Mouse (Mus musculus): ENCODE measurements around the gene Cyp27b1. TPM values are rescaled to one million over a fixed set of nuclear protein-coding genes. Genes with fewer than 3 reads are reported as not detected.

The Cyp27b1 gene
- polyA plus RNA-seq, 1 experiment from 2014 or later = 0.06 TPM

DNA sequence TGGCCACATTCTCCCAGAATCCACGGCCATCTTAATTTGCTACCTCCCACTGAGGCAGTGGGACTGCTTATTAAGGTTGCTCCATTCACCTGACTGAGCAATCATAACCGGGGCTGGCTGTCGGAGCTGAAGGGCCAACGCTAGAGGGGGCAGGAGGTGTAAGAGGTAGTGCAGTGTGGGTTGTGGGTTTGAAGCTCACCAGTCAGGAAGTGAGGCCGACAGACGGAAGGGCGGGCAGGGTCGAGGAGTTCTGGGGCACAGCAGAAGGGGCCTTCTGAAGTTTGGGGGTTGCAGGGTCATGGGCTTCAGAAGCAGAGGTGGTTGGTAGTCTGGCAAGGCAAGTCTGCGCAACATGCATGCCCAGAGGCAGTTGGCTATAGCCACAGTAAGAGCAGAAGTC, 27.0 kb downstream of the Cyp27b1 start, which contains the start of gene Agap2:
Gene Agap2 (plus strand): TSS at position 205 of the 400 bp plus-strand sequence.
- Histone ChIP-seq H3K4me3 (no peak within 1 kb of the TSS), H3K4me2 (no peak within 1 kb of the TSS), H3K27me3 (replicated peaks) (no peaks in the 10 kb centered on the region), H3K9me3 (no peaks in the 10 kb centered on the region), H3K27ac (no peak within 1 kb of the TSS), H3K36me3 (replicated peaks) (no peaks in the 10 kb centered on the region), H3K9ac (no peak within 1 kb of the TSS), H3K4me1 (peaks cover 39% of the 10 kb centered on the region)
- no peak for ATAC-seq (replicated peaks)
- 71% methylated on average over 9 of the region's 9 CpGs for WGBS

DNA sequence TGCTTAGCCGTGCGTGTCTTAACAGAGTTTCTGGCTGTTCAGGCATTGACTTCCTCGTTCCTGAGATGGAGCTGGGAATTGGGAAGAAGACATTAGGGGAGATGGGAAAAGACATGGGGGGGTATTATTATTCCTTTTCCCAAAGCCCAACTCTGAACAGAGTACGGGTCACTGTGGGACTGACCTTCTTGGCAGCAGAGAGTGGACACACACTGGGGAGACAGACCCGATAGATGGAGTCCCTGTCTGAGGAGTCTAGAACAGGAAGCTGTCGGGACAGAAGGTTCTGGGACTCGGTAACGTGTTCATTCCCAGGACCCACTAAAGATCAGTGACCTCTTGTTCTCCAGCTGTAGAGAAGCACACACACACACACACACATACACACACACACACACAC, 27.6 kb downstream of the Cyp27b1 start:
- no peaks in the 10 kb centered on the region for H3K36me3 ChIP-seq (replicated peaks)
- no peak for ATAC-seq (replicated peaks)
- H3K27me3 ChIP-seq (replicated peaks) = no peaks in the 10 kb centered on the region
- H3K4me1 ChIP-seq = peaks cover 43% of the 10 kb centered on the region
- H3K4me3 ChIP-seq = no peak overlapping the region
- H3K4me2 ChIP-seq = no peak overlapping the region
- H3K27ac ChIP-seq = no peak overlapping the region
- H3K9ac ChIP-seq = no peak overlapping the region
- 82% methylated on average over 8 of the region's 8 CpGs for WGBS
- no peaks in the 10 kb centered on the region for H3K9me3 ChIP-seq

DNA sequence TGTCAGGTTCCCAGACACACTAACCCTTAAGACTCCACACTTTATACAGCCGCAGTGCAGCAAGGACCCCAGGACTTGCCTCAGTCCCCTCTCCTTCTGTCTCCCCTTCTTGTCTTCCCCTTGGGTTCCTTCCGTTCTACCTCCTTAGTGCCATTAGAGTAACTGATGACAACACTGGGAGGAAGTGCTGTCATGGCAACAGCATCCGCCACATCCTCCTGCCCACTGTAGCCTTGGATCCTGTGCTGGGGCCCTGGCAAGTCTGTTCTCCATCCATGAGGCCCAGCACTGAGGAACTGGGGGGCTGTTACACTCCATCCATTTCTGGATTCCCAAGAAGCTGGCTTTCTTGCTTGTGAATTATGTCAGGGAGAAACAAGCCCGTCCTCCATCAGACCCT, 28.0 kb downstream of the Cyp27b1 start:
- 47% methylated on average over 4 of the region's 4 CpGs for WGBS
- Histone ChIP-seq H3K4me3 (no peak overlapping the region), H3K9ac (no peak overlapping the region), H3K27me3 (replicated peaks) (no peaks in the 10 kb centered on the region), H3K27ac (no peak overlapping the region), H3K4me2 (no peak overlapping the region), H3K36me3 (replicated peaks) (no peaks in the 10 kb centered on the region), H3K9me3 (no peaks in the 10 kb centered on the region), H3K4me1 (peaks cover 43% of the 10 kb centered on the region)
- no peak for ATAC-seq (replicated peaks)

DNA sequence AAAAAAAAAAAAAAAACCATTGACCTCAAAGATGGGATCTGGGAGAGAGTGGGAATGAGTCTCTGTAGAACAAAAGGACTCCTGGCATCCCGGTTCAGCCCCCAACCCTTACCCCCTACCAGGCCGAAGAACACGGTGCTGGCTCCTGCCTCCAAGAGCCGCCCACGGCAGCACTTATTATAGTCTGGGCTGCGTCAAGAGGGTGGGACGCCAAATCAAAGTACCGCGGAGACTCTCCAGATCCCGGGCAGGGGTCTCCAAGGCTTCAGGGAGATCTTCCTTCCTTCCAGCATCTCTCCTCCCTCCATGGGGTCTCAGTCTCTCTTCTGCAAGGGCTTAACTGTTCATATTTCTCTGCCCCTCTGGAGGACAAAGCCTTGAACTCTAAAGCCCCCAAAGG, 29.5 kb downstream of the Cyp27b1 start:
- Histone ChIP-seq H3K4me3 (peak overlapping the region; percentile 87), H3K27ac (peak overlapping the region; percentile 93), H3K9ac (peak overlapping the region; percentile 44), H3K4me1 (peaks cover 53% of the 10 kb centered on the region), H3K27me3 (replicated peaks) (no peaks in the 10 kb centered on the region), H3K36me3 (replicated peaks) (no peaks in the 10 kb centered on the region), H3K4me2 (peak overlapping the region; percentile 89), H3K9me3 (no peaks in the 10 kb centered on the region)
- 4% methylated on average over 10 of the region's 10 CpGs for WGBS
- ATAC-seq (replicated peaks) = peak; percentile 1; the same call in 1 of the 2 replicates

DNA sequence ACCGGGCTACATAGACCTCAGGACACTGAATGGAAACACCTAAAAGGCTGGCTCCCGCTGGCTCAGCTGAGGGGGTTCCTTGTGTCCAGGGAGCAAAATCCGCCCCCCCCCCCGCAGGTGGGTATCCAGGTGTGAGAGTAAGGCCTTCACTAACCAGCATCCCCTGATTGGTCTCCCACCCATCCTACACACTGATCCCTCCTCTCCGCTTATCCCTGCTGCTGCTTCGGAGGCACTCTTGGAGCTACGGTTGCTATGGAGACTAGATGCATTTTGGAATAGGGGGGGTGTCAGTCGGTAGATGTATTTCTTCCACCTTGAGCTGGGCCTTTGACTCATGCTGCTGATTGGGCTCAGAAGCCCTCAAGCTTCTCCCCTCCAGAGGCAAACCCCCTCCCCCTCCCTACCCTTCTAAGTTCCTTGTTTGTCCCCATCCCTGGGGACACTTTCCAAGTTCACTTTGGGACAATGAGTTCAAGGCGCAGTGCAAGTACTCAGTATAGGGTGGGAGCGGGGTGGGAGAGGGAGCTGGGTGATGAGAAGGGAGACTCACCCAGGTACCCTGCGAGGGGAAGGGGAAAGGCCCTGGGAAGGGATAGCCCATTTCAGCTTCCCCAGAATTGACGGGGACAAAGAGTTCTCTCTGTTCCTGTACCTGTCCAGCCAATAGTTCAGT, 30.1 kb downstream of the Cyp27b1 start:
- WGBS = under 1% methylated on average over 12 of the region's 12 CpGs
- H3K4me2 ChIP-seq = peak overlapping the region; percentile 89

DNA sequence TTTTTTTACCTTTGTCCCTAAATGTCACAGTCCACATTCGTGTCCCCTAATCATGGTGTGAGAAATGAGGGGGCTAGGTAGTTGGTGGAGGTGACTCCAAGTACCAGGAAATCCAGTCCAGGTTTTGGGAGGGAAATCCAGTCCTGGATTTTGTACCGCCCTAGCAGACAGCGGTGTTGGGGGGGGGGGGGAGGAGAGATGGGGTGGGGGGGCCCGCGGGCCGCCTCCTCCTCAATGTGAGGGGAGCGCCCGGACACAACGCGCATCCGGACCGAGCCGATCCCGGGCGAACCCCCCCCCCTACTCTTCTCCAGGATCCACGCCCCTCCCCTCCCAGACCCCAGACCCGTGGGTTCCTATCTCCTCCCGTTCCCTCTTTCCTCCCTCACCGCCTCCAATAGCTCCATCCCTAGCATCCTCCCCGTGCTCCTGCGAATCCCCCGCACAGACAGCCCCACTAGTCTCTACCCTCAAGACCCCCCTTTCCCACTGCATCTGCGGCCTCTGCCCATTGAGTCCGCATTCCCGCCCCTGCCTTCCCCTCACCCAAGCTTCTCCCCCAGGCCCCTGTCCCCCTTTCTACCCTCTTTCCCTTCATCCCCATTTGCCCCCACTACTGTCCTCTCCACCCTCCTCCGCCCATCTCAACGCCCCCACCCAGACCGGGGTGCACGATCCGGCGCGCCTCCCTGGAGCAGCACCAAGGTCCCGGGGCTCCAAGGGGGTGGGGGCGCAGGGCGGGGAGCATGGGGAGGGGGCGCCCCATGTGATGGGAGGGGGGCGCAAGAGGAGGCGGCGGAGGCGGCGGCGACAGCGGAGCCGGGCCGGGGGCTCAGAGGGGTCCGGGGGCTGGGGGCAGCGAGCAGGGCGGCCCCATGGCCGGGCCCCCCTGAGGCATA, 30.9 kb downstream of the Cyp27b1 start:
- Histone ChIP-seq H3K4me2 (peak overlapping the region; percentile 89), H3K36me3 (replicated peaks) (peaks cover 3% of the 10 kb centered on the region; the same call in 1 of the 2 replicates), H3K9me3 (no peaks in the 10 kb centered on the region), H3K4me3 (peak overlapping the region; percentile 87), H3K27me3 (replicated peaks) (no peaks in the 10 kb centered on the region), H3K9ac (peak overlapping the region; percentile 89), H3K27ac (peak overlapping the region; percentile 93), H3K4me1 (peaks cover 63% of the 10 kb centered on the region)
- WGBS = 1% methylated on average over 39 of the region's 49 CpGs
- peak; percentile 79 for ATAC-seq (replicated peaks)

More for the DNA sequence above, 30.1 kb downstream of the Cyp27b1 start:
- ATAC-seq (replicated peaks) = peak; percentile 77
- peak overlapping the region; percentile 89 for H3K9ac ChIP-seq
- peaks cover under 1% of the 10 kb centered on the region; the same call in 1 of the 2 replicates for H3K36me3 ChIP-seq (replicated peaks)
- H3K27ac ChIP-seq = peak overlapping the region; percentile 93
- H3K4me1 ChIP-seq = peaks cover 60% of the 10 kb centered on the region
- no peaks in the 10 kb centered on the region for H3K9me3 ChIP-seq
- no peaks in the 10 kb centered on the region for H3K27me3 ChIP-seq (replicated peaks)
- peak overlapping the region; percentile 87 for H3K4me3 ChIP-seq

DNA sequence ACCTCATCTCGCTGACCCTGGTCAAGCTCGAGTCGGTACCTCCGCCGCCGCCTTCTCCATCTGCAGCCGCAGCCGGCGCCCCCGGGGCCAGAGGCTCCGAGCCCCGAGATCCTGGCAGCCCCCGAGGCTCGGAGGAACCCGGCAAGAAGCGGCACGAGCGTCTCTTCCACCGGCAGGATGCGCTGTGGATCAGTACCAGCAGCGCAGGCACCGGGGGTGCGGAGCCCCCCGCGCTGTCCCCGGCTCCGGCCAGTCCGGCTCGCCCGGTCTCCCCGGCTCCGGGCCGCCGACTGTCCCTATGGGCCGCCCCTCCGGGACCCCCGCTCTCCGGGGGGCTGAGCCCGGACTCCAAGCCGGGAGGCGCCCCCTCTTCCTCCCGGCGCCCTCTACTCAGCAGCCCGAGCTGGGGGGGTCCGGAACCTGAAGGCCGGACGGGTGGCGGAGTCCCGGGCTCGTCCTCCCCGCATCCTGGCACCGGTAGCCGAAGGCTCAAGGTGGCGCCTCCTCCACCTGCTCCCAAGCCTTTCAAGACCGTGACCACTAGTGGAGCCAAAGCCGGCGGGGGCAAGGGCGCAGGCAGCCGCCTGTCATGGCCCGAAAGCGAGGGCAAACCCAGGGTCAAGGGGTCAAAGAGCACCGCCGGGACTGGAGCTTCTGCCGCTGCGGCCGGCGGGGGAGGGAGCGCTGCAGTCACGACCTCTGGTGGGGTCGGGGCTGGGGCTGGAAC, 31.8 kb downstream of the Cyp27b1 start:
- peak overlapping the region; percentile 89 for H3K4me2 ChIP-seq
- peak overlapping the region; percentile 93 for H3K27ac ChIP-seq
- peak overlapping the region; percentile 87 for H3K4me3 ChIP-seq
- no peak for ATAC-seq (replicated peaks)
- peaks cover 6% of the 10 kb centered on the region; the same call in 1 of the 2 replicates for H3K36me3 ChIP-seq (replicated peaks)
- H3K4me1 ChIP-seq = peaks cover 63% of the 10 kb centered on the region
- H3K9me3 ChIP-seq = no peaks in the 10 kb centered on the region
- H3K9ac ChIP-seq = peak overlapping the region; percentile 89
- no peaks in the 10 kb centered on the region for H3K27me3 ChIP-seq (replicated peaks)
- 2% methylated on average over 64 of the region's 70 CpGs for WGBS

DNA sequence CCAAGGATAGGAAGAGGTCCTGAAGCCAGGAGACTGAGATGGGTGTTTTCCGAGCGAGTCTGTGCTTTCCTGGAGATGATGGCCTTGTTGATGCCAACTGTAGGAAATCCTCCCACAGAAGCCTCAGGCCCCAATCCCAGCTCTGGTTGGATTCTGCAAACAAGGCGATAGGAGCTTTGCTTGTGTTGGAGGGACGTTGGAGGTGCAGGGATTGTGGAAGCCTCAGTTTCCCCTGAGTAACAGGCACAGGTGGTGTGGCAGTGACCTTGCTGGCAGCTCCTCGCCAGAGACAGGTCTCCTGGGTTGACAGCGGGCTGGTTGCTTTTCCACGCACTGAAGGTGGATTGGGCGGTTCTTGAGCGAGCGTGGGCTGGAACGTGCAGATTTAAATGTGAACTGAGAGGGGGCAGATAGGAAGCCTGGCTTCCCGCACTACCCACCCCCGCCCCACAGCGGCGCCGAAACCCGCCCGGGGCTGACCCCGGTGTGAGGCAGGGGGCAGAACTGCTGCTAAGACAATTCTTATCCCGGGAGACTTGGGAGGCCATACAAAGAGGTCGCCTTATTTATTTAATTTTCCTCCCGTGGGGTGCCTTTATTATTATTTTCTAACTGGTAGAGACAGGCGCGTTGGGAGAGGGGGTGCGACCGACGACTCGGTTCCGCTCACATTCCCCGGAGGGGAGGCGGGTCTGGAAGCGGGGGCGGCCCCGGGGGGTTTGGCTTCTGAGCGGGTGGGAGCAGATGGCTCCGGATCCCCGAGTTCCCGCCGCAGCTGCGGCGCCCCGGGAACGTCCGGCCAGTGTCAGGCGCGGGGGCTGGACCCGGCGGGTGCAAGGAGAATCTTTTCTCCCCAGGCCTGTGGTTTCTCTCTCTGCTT, 33.1 kb downstream of the Cyp27b1 start:
- Histone ChIP-seq H3K27ac (peak overlapping the region; percentile 18; the same call in 1 of the 2 replicates), H3K4me1 (peaks cover 60% of the 10 kb centered on the region), H3K4me2 (peak overlapping the region; percentile 89), H3K36me3 (replicated peaks) (peaks cover 6% of the 10 kb centered on the region; the same call in 1 of the 2 replicates), H3K4me3 (peak overlapping the region; percentile 87), H3K9me3 (no peaks in the 10 kb centered on the region), H3K27me3 (replicated peaks) (no peaks in the 10 kb centered on the region), H3K9ac (peak overlapping the region; percentile 89)
- 2% methylated on average over 48 of the region's 48 CpGs for WGBS
- no peak for ATAC-seq (replicated peaks)

DNA sequence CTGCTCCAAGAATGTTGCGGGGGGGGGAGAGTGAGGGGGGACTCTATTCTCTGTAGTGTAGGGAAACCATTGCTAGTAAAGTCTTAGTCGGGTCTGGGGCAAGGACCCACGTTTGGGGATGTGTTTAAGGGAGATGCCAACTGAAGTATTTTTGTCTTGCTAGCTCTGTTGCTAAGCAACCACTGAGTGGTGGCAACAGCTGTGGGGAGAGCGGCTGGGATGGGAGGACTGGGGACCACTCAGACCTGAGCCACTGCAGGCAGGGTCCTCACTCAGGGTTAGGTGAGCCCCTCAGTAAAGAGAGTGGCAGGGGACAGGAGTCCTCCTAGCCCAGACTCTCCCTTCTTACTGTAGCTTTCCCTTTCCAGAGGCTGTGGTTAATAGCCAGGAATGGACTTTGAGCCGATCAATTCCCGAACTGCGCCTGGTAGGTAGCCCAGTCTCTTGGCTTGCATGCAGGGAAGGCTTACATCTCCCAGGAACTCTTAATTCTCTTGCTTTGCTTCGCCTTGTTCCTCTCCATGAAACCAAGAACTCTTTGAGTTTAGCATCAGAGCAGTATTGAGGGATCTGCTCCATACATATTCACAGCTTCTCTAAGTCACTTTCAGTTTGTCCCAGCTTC, 34.1 kb downstream of the Cyp27b1 start:
- no peak for ATAC-seq (replicated peaks)
- Histone ChIP-seq H3K4me1 (peaks cover 52% of the 10 kb centered on the region), H3K27ac (0 out of 2 replicates have a peak overlapping the region, but pooled peaks have one; percentile 18), H3K4me3 (peak overlapping the region; percentile 87), H3K4me2 (peak overlapping the region; percentile 89), H3K9me3 (no peaks in the 10 kb centered on the region), H3K27me3 (replicated peaks) (no peaks in the 10 kb centered on the region), H3K9ac (peak overlapping the region; percentile 89; the same call in 1 of the 2 replicates), H3K36me3 (replicated peaks) (peaks cover 7% of the 10 kb centered on the region; the same call in 1 of the 2 replicates)
- 21% methylated on average over 8 of the region's 8 CpGs for WGBS

DNA sequence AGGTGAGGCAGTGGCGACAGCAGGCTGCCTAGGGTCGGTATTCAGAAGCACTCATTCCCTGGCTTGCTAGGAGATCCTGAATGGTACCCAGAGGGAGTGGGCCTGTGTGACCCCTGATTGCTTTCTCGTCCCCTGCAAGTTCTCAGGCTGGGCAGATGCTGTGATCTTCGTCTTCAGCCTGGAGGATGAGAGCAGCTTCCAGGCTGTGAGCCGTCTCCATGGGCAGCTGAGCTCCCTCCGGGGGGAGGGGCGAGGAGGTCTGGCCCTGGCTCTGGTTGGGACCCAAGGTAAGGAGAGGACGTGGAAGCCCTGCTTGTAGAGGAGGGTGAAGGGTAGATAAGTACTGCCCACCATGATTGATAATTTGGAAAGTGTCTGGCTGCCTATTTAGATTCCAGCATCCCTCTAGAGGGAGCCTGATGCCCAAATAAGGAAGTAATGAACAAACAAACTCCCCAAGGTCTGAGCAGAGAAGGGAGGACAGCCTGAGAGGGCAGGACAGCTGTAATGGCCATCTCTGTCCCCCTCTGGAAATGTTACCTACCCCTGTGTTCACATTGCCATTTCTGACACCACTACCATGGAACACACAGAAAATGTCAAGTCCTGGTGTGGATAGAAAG, 35.4 kb downstream of the Cyp27b1 start:
- Histone ChIP-seq H3K27ac (no peak overlapping the region), H3K27me3 (replicated peaks) (0 out of 2 replicates have a peak, but pooled peaks cover 6% of the 10 kb centered on the region), H3K9ac (0 out of 2 replicates have a peak overlapping the region, but pooled peaks have one; percentile 3), H3K4me1 (peaks cover 39% of the 10 kb centered on the region), H3K4me2 (no peak overlapping the region), H3K36me3 (replicated peaks) (peaks cover 18% of the 10 kb centered on the region; the same call in 1 of the 2 replicates), H3K9me3 (no peaks in the 10 kb centered on the region), H3K4me3 (no peak overlapping the region)
- ATAC-seq (replicated peaks) = no peak
- 27% methylated on average over 8 of the region's 8 CpGs for WGBS
